Mouse (Mus musculus) T-helper 2 cell (primary cell): Measurements from ENCODE around the gene Padi4.

Experiments used
- in situ Hi-C: fragments of 300-600 bp; cut with MboI, MseI; formaldehyde crosslinking; loops from one replicate; pipeline ENCODE4 v1.15.1; 2025; ENCODE audit warnings: high pct_unique_total_duplicates

The Padi4 gene

DNA sequence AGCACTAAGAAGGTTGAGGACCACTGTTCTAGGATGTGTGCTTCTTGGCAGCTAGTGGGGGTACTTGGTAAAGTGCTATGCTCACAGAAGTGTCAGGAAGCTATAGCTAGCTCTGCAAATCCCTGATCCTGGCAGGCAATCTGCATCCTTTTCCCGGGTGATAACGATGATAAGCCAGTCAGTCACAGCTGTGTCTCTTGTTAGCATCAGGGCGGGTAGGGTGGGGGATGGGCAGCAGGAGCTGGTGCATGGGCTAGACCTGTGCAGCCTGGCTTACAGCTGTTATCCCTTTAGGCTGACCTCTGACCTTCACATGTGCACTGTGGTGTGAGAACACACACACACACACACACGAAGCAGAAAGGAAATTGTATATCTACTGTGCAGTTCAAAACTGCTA lies 30.9 kb downstream of the Padi4 start:
- in situ Hi-C loops: no loop called here

- in situ Hi-C loops: no loop called here
Observed at GRCm38 (mm10) chr4:140742543-140742942, 31.5 kb downstream of the Padi4 start, which contains the start of gene Padi6. Gene Padi6 (minus strand): TSS chr4:140742643.

DNA sequence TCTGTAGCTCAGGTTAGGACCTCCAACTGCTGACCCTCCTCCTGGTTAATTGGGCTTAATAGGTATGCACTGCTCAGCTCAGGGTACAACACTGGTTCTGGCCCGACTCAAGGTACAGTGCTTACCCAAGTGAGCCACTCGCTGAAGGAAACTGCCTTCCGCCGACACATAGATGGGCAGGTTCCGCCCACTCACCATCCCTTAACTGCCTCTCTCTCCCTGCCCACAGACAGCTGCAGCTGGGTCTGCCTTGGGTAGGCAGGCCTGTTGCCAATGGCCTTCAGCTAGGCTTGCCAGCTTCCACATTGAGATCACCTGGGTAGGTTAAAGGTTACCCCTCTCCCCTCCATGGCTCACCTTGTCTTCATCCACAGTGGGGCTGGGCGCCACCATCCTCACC lies 32.6 kb downstream of the Padi4 start:
- in situ Hi-C loops: no loop called here

DNA sequence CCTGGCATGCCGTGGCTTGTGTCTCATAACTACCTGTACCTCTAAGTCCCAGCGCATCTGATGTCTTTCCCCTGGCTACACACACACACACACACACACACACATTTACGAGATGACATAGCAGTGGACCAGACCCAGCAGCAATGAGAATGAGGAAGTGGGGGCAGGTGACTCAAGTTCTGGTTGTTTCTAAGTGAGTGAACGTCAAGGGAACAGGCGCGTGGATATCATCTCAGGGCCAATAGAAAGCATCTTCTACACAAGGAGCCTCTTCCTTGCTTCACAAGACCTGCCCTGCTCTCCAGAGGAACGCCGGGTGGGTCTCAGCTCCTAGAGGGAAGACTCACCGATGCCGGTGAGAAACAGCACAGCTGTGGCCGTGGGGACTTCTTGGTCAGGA lies 33.4 kb downstream of the Padi4 start:
- in situ Hi-C loops: no loop called here

DNA sequence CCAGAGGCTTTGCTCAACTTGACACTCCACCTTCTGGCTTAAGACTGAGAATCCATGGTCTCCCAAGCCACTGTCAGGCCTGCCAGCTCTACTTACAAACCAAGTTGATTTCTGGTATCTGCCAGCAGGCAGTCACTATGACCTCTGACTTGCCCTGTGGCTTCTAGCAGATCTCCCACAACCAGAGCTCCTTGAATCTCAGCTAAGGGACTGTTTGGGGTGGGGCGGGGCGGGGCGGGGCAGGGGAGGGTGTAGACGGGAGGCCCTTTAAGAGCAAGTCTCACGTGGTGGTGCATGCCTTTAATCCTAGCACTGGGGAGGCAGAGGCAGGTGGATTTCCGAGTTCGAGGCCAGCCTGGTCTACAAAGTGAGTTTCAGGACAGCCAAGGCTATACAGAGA lies 41.2 kb downstream of the Padi4 start:
- in situ Hi-C loops: no loop called here

DNA sequence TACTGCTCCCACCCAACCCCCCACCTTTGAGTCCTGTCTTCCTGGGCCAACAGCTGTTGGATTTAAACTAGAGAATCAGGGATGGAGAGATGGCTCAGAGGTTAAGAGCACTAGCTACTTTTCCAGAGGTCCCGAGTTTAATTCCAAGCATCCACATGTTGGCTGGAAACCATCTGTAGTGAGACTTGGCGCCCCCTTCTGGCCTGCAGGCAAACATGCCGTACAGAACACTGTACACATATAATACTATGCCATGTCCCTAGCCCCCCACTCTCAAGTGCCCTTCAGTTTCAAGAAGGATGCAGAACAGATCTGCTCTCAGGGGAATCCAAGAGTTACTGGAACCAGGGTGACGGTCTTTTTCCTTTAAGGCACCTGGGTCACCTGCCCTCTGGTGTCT lies 42.4 kb downstream of the Padi4 start:
- in situ Hi-C loops: no loop called here

GRCm38 (mm10) chr4:140726907-140727306 lies 47.1 kb downstream of the Padi4 start:
- in situ Hi-C loops: no loop called here

DNA sequence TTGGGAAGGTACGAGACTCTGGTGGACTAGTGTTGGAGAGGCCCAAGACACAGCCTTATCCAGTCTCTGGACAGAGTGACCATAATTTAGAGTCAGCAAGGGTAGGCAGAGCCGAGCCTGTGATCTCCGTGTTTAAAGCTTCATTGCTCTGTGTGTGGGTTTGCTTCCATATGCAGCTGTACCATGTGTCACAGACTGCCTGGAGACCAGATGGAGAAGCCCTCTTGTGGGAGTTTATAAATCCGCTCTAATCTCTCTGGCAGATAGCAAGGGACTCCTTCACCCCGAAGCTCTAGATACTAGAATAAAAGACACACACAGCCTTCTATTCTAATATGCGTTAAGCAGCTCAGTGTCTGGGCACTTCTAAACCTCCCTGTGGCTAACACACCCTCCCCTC lies 49.3 kb downstream of the Padi4 start:
- in situ Hi-C loops: loop anchor here (25.0 kb wide), 1 partner anchor 813 kb away; the partner anchor contains the start of gene Spen

- in situ Hi-C loops: loop anchor here (25.0 kb wide), 1 partner anchor 814 kb away; the partner anchor contains the start of gene Spen
Observed at GRCm38 (mm10) chr4:140723801-140724200, 50.2 kb downstream of the Padi4 start.

DNA sequence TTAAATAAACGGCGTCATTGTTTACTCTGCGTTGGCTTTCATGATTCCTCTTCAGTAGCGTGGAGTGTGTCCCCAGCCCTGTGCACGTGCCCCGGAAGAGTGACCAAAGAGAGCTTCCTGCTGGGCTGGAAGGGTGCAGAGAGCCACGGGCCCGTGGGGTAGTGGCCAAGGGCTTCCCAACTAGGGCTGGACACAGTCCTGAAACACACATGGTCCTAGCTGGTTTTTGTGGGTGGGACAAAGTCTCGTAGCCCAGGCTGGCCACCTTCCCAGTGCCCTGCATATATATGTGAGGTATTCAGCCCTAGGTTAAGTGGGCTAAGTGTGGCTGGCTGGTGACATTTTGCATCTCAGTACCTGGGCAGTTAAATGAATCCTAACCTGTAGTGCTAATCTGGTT lies 50.8 kb downstream of the Padi4 start:
- in situ Hi-C loops: loop anchor here (25.0 kb wide), 1 partner anchor 814 kb away; the partner anchor contains the start of gene Spen

- in situ Hi-C loops: loop anchor here (25.0 kb wide), 1 partner anchor 815 kb away; the partner anchor contains the start of gene Spen
Observed at GRCm38 (mm10) chr4:140722710-140723109, 51.3 kb downstream of the Padi4 start.

- in situ Hi-C loops: loop anchor here (25.0 kb wide), 1 partner anchor 815 kb away; the partner anchor contains the start of gene Spen
Observed at GRCm38 (mm10) chr4:140721968-140722490, 52.0 kb downstream of the Padi4 start.

GRCm38 (mm10) chr4:140720091-140720490 lies 53.9 kb downstream of the Padi4 start:
- in situ Hi-C loops: loop anchor here (25.0 kb wide), 1 partner anchor 817 kb away; the partner anchor contains the start of gene Spen

DNA sequence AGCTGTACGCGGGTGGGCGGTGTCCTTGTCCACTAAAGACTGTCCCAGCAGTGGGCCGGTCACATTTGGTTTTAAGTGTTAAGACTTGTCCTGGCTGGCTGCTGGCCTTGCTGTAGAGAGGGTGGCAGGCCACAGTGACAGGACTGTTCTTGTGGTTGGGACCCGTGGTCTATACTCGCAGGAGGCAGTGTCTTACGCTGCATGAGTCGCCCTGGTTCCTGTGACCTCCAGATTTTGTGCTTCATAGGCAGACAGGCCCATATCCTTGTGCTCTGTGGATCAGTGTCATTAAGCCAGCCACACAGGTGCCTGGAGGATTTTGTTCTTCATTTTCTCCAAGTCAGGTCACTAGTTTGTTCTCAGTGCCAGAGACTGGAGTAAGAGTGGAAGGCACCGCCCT lies 55.6 kb downstream of the Padi4 start:
- in situ Hi-C loops: loop anchor here (25.0 kb wide), 1 partner anchor 819 kb away; the partner anchor contains the start of gene Spen

DNA sequence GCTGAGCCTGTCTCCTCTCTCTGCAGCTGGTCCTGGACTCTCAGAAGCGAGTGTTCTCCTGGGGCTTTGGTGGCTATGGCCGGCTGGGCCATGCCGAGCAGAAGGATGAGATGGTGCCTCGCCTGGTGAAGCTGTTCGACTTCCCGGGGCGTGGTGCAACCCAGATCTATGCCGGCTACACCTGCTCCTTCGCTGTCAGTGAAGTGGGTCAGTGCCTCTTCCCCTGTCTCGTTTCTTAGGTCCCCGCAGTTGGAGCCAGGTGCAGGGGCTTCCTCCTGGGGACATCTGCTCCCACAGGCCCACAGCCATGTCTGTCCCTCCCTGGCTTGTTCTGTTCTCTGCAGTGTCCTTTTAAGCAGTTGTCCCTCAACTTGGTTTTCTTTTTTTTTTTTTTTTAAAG lies 57.0 kb downstream of the Padi4 start:
- in situ Hi-C loops: loop anchor here (25.0 kb wide), 1 partner anchor 820 kb away; the partner anchor contains the start of gene Spen

- in situ Hi-C loops: loop anchor here (25.0 kb wide), 1 partner anchor 823 kb away; the partner anchor contains the start of gene Spen
Observed at GRCm38 (mm10) chr4:140714586-140714985, 59.5 kb downstream of the Padi4 start.

- in situ Hi-C loops: loop anchor here (25.0 kb wide), 1 partner anchor 824 kb away; the partner anchor contains the start of gene Spen
Observed at GRCm38 (mm10) chr4:140713480-140714365, 60.3 kb downstream of the Padi4 start.

DNA sequence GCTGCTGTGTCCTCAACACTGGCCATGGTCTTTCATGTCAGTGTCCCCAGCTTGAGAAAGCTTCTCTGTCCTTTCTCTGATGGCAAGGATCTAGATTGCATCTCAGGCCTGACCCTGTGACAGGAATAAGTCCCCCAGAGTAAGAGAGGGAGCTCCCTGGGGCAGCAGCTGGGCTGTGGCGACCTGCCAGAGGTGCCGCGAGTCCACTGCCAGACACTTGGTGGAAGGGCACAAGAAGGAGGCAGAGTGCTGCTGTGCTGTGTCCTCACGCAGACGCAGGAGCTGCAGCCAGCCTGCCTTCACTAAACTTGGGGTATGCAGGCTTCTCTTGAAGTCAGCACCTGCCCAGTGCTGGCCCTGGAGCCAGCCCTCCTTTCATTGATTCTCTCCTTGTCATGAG lies 62.7 kb downstream of the Padi4 start:
- in situ Hi-C loops: loop anchor here (25.0 kb wide), 1 partner anchor 826 kb away; the partner anchor contains the start of gene Spen

GRCm38 (mm10) chr4:140710781-140711180 lies 63.3 kb downstream of the Padi4 start:
- in situ Hi-C loops: loop anchor here (25.0 kb wide), 1 partner anchor 827 kb away; the partner anchor contains the start of gene Spen

DNA sequence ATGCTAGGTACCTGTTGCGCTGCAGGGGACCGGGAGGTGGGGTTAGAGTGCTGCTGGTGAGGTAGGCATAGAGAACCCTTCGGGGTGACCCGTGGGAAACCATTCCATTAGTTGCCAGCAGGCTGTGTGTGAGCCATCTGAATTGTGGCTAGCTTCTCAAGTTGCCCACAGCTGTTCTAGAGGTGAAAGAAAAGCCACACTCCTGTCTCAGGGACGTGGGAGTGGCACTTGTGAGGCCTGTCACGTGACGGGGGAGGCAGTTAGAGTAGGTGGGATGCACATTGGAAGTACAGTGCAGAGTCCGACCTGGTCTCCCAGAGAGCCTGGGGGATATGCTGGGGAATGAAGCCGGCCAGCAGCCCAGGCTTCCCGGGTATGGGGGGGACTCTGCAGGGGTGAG lies 64.4 kb downstream of the Padi4 start:
- in situ Hi-C loops: loop anchor here (10.0 to 25.0 kb wide), 3 partner anchors 715 to 1505 kb away; partner anchors contain the start of genes Hspb7 and Spen

DNA sequence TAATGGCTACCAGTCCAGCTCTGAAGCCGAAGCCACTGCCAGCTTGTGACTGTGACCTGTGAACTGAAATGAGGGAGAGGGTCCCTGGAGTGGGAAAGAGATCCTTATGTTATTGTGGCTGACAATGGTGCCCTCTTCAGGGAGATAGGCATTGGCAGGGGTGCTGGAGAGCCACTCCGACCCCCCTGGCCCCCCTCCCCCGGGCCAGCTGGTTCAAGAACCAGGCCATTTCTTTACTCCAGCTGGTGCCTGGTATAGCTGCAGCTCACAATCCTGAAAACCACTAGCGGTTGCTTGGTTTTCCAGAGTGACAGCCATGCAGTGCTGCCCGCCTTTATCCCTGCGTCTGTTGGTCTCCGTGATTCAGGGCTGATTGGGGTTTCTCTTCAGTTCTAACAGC lies 64.9 kb downstream of the Padi4 start:
- in situ Hi-C loops: loop anchor here (10.0 to 25.0 kb wide), 3 partner anchors 716 to 1504 kb away; partner anchors contain the start of genes Hspb7 and Spen
